Mouse (Mus musculus): Measurements from ENCODE around the gene Gm7138. TPM values are rescaled to one million over a fixed set of nuclear protein-coding genes. Genes with fewer than 3 reads are reported as not detected.

Gm7138 gene
- polyA plus RNA-seq, 1 experiment from 2014 or later, result not detected

DNA sequence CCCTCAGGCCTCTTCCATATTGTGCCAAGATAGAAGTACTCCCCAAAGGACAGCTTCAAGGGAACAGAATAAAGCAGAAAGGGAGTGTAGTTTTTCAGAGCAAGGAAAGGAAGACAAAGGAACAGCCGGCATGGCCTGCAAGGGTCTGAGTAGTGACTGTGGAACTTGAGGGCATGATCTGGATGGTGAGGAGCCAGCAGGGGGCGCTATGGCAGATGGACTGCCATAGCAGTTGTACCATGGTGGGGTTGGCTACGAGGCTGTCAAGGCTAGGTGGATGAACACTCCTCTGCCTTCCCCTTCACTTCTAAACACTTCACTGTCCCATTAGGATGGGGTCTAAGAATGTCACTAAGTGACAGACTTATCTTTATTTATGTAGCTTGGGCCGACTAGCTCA lies 47.5 kb downstream of the Gm7138 start:
- WGBS, result 59% methylated on average over 4 of the region's 4 CpGs

GRCm38 (mm10) chr10:77728280-77728679 lies 48.5 kb downstream of the Gm7138 start:
- WGBS, result 59% methylated on average over 4 of the region's 4 CpGs
- Histone ChIP-seq H3K4me3 (no peak overlapping the region), H3K4me1 (no peaks in the 10 kb centered on the region), H3K36me3 (no peaks in the 10 kb centered on the region), H3K27ac (no peak overlapping the region), H3K9me3 (replicated peaks) (no peaks in the 10 kb centered on the region), H3K27me3 (ENCODE audit: low read depth, poor library complexity, severe bottlenecking) (no peaks in the 10 kb centered on the region)
- DNase-seq (ENCODE audit: low spot score), result no peak

More for the DNA sequence above, 47.5 kb downstream of the Gm7138 start:
- H3K9me3 ChIP-seq (replicated peaks), result no peaks in the 10 kb centered on the region
- H3K4me1 ChIP-seq, result no peaks in the 10 kb centered on the region
- no peak overlapping the region for H3K27ac ChIP-seq
- no peaks in the 10 kb centered on the region for H3K36me3 ChIP-seq
- DNase-seq (ENCODE audit: low spot score), result peak; percentile 47
- no peaks in the 10 kb centered on the region for H3K27me3 ChIP-seq (ENCODE audit: low read depth, poor library complexity, severe bottlenecking)
- no peak overlapping the region for H3K4me3 ChIP-seq

Other genes with a start within 250 kb of the Gm7138 start
- 0.75 and 0.85 TPM in 2 replicates for gene Itgb2, start 246.7 kb downstream of the Gm7138 start, polyA plus RNA-seq (2016; fragmentation: Nextera tagmentation; extraction: Ambion mirVana)
- gene Pttg1ip, start 195.2 kb downstream of the Gm7138 start, polyA plus RNA-seq (2016; fragmentation: Nextera tagmentation; extraction: Ambion mirVana), result 64.0 and 73.7 TPM in 2 replicates
- 400 and 420 TPM in 2 replicates for gene Sumo3, start 170.8 kb downstream of the Gm7138 start, polyA plus RNA-seq (2016; fragmentation: Nextera tagmentation; extraction: Ambion mirVana)
- 1.6 and 1.7 TPM in 2 replicates for gene Gm49325, start 170.7 kb downstream of the Gm7138 start, polyA plus RNA-seq (2016; fragmentation: Nextera tagmentation; extraction: Ambion mirVana)
- 98.4 and 104 TPM in 2 replicates for gene Ube2g2, start 154.7 kb downstream of the Gm7138 start, polyA plus RNA-seq (2016; fragmentation: Nextera tagmentation; extraction: Ambion mirVana)
- 0.59 and 0.74 TPM in 2 replicates for gene Tspear, start 90.4 kb downstream of the Gm7138 start, polyA plus RNA-seq (2016; fragmentation: Nextera tagmentation; extraction: Ambion mirVana)
- not detected in 2 replicates for gene Gm19402, start 86.2 kb downstream of the Gm7138 start, polyA plus RNA-seq (2016; fragmentation: Nextera tagmentation; extraction: Ambion mirVana)
- not detected in 2 replicates for gene Gm9508, start 79.7 kb downstream of the Gm7138 start, polyA plus RNA-seq (2016; fragmentation: Nextera tagmentation; extraction: Ambion mirVana)
- not detected in 2 replicates for gene Gm10272, start 70.3 kb downstream of the Gm7138 start, polyA plus RNA-seq (2016; fragmentation: Nextera tagmentation; extraction: Ambion mirVana)
- gene Gm10024, start 65.5 kb downstream of the Gm7138 start, polyA plus RNA-seq (2016; fragmentation: Nextera tagmentation; extraction: Ambion mirVana), result not detected in 2 replicates
- gene Gm10142, start 61.1 kb downstream of the Gm7138 start, polyA plus RNA-seq (2016; fragmentation: Nextera tagmentation; extraction: Ambion mirVana), result not detected in 2 replicates
- gene Krtap12-1, start 56.3 kb downstream of the Gm7138 start, polyA plus RNA-seq (2016; fragmentation: Nextera tagmentation; extraction: Ambion mirVana), result not detected in 2 replicates
- not detected in 2 replicates for gene Gm10100, start 50.5 kb downstream of the Gm7138 start, polyA plus RNA-seq (2016; fragmentation: Nextera tagmentation; extraction: Ambion mirVana)
- not detected in 2 replicates for gene Gm18596, start 34.3 kb downstream of the Gm7138 start, polyA plus RNA-seq (2016; fragmentation: Nextera tagmentation; extraction: Ambion mirVana)
- not detected in 2 replicates for gene Gm9736, start 25.6 kb downstream of the Gm7138 start, polyA plus RNA-seq (2016; fragmentation: Nextera tagmentation; extraction: Ambion mirVana)
- gene Gm3233, start 17.3 kb downstream of the Gm7138 start, polyA plus RNA-seq (2016; fragmentation: Nextera tagmentation; extraction: Ambion mirVana), result not detected in 2 replicates
- not detected in 2 replicates for gene Gm3238, start 5.6 kb downstream of the Gm7138 start, polyA plus RNA-seq (2016; fragmentation: Nextera tagmentation; extraction: Ambion mirVana)
- gene Gm3250, start 5.6 kb upstream of the Gm7138 start, polyA plus RNA-seq (2016; fragmentation: Nextera tagmentation; extraction: Ambion mirVana), result not detected in 2 replicates
- not detected in 2 replicates for gene Gm7137, start 11.3 kb upstream of the Gm7138 start, polyA plus RNA-seq (2016; fragmentation: Nextera tagmentation; extraction: Ambion mirVana)
- gene Gm9639, start 18.1 kb upstream of the Gm7138 start, polyA plus RNA-seq (2016; fragmentation: Nextera tagmentation; extraction: Ambion mirVana), result not detected in 2 replicates
- not detected in 2 replicates for gene Gm19668, start 22.2 kb upstream of the Gm7138 start, polyA plus RNA-seq (2016; fragmentation: Nextera tagmentation; extraction: Ambion mirVana)
- not detected in 2 replicates for gene Gm9507, start 34.9 kb upstream of the Gm7138 start, polyA plus RNA-seq (2016; fragmentation: Nextera tagmentation; extraction: Ambion mirVana)
- gene Gm2696, start 37.7 kb upstream of the Gm7138 start, polyA plus RNA-seq (2016; fragmentation: Nextera tagmentation; extraction: Ambion mirVana), result not detected in 2 replicates
- gene Krtap10-4, start 50.2 kb upstream of the Gm7138 start, polyA plus RNA-seq (2016; fragmentation: Nextera tagmentation; extraction: Ambion mirVana), result not detected in 2 replicates
- gene Krtap10-10, start 59.0 kb upstream of the Gm7138 start, polyA plus RNA-seq (2016; fragmentation: Nextera tagmentation; extraction: Ambion mirVana), result not detected in 2 replicates
- gene Gm36176, start 69.9 kb upstream of the Gm7138 start, polyA plus RNA-seq (2016; fragmentation: Nextera tagmentation; extraction: Ambion mirVana), result not detected in 2 replicates
- gene Gm10318, start 75.9 kb upstream of the Gm7138 start, polyA plus RNA-seq (2016; fragmentation: Nextera tagmentation; extraction: Ambion mirVana), result not detected in 2 replicates
- gene Gm3285, start 85.0 kb upstream of the Gm7138 start, polyA plus RNA-seq (2016; fragmentation: Nextera tagmentation; extraction: Ambion mirVana), result not detected in 2 replicates
- gene Lrrc3, start 125.6 kb upstream of the Gm7138 start, polyA plus RNA-seq (2016; fragmentation: Nextera tagmentation; extraction: Ambion mirVana), result 1.5 and 1.7 TPM in 2 replicates
- gene Trpm2, start 193.6 kb upstream of the Gm7138 start, polyA plus RNA-seq (2016; fragmentation: Nextera tagmentation; extraction: Ambion mirVana), result 0.16 and 0.23 TPM in 2 replicates
- 29.4 and 32.2 TPM in 2 replicates for gene 1810043G02Rik, start 201.6 kb upstream of the Gm7138 start, polyA plus RNA-seq (2016; fragmentation: Nextera tagmentation; extraction: Ambion mirVana)
- 235 and 259 TPM in 2 replicates for gene Pfkl, start 233.1 kb upstream of the Gm7138 start, polyA plus RNA-seq (2016; fragmentation: Nextera tagmentation; extraction: Ambion mirVana)